Mouse (Mus musculus) embryonic stem cell, embryonic (primary cell): ENCODE measurements around the gene Tmem168.

Experiments
- CTCF ChIA-PET, 4 experiments: fragments of 300-600 bp in 2 of 4; fragments of 350-600 bp in 2 of 4; sonication (Branson Sonifier 250); formaldehyde crosslinking; loops; one replicate each; lab custom pipeline; 2022; ENCODE audit warnings: inconsistent platforms in 2 of 4; lab: Charles Lee
- POLR2A ChIA-PET, 4 experiments: fragments of 300-600 bp in 2 of 4; fragments of 350-600 bp in 2 of 4; sonication (Branson Sonifier 250); formaldehyde crosslinking; loops; one replicate each; lab custom pipeline; 2022; ENCODE audit warnings: antibody characterized with exemption in 4 of 4, inconsistent platforms in 1 of 4; lab: Charles Lee

Tmem168 gene

DNA sequence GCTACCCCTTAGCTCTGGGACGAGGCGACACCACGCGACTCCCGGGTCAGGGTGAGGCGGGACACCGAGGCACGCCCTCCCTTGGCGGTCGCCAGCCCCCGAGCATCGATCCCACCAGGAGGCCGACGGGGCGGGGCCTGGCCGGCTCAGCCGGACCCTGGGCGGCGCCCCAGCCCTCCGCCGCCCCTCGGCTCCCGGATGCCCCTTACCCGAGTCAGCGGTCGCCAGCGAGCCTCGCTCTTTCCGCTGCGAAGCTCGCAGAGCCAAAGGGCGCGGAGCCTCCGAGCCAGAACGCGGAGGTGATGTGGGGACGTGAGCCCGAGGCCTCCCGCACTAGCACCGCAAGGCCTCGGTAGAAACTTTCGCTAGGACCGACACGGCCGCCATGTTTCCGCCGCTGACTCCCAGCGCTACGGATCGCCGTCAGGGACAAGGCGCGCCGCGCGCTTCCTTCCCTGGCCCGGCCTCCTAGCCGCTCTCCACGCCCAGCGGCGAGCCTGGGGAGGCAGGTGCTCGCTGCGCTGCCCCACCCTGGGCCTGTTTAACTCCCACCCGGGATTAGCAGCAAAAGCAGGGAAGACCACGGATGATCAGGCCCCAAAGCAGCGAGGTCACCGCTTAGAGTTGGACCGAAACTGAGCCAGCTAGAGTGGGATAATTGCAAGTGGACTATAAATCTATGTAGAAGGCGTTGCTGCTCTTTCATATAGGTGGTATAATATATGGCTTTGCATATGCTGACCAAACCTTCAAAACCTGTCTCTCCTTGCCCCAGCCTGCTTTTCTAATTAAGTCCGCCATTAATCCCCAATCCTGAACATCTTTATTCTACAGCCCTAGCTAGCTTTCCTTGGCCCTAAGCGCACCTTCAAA lies at the start of gene Tmem168:
Gene Tmem168 (minus strand): TSS at position 480 of the 873 bp plus-strand sequence.
- CTCF ChIA-PET, result no interaction called here
- POLR2A ChIA-PET, result interaction anchor here in 3 of 4 experiments (0.7 to 2.2 kb wide), 18 partner anchors 8 to 70 kb away, joined by 3 to 15 read pairs (median 3); partner anchors contain the start of gene Bmt2 (in 3 of the 3)

DNA sequence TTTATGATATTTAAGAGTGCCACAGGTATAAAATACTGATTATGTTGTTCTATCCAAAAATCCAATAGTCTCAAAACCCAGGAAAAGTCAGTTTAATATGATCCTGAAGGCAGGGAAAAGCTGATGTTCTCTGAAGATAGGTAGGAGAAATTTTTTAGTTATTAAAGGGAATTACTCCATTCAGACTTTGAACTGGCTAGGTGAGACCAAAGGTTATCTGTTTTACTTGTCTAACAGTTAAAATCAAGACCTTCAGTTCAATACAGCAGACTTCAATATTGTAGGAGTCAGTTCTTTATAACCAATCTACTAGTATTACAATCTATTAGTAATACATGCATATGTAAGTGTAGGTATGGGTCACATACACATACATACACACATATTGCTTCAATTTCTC lies 46.2 kb upstream of the Tmem168 start:
- POLR2A ChIA-PET, result no interaction called here

DNA sequence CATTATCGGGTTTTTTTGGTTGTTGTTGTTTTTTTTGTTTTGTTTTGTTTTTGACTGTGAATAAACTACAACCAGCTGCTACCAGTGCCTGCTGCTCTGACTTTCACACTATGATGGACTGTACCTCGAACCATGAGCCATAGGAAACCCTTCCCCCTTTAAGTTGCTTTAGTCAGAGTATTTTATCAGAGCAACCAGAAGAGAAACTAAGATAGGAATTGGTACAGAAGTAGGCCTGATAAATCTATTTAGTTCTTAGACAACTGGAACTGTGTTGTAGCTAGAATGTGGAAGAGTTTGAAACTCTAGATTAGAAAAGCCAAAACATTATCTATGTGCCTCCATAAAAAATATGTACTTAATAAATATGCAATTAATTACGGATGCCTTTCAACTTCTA lies 44.4 kb upstream of the Tmem168 start:
- CTCF ChIA-PET, result no interaction called here
- POLR2A ChIA-PET, result interaction anchor here in 2 of 4 experiments (0.9 to 1.3 kb wide), 2 partner anchors 12 to 25 kb away, joined by 4 read pairs; partner anchors contain the start of gene Bmt2 (in 1 of the 2)

More for the DNA sequence above, 46.2 kb upstream of the Tmem168 start:
- CTCF ChIA-PET, result no interaction called here

DNA sequence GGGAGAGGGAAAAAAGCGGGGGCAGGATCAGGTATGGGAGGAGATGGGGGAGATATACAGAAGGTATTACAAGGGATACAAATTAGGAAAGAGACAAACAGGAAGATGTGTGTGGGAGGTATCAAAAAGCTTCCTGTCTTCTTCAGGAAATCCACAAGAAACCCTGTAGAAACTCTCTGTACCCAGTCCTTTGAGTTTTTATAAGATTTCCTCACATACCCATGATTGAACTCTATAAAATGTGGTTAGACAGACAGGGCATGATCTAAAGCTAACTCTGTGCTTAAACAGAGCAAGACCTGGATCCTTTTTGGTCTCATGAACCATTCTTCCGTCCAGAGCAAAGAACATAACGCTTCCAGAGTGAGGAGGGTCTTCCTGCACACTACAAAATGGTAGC lies 43.0 kb upstream of the Tmem168 start:
- ChIA-PET CTCF (no interaction called here), POLR2A (no interaction called here)

DNA sequence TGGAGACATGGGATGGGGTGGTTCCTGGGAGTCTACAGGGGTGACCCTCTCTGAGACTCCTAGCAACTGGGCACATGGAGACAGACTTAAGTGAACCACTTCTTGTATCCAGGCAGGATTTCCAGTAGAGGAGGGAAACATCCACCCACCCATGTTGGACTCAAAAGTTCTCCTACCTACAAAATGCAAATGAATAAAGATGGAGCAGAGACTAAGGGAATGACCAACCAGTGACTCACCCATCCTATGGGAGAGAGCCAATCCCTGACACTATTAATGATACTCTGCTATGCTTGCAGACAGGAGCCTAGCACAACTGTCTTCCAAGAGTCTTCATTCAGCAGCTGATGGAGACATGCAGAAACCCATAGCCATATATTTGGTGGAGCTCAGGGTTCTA lies 40.4 kb upstream of the Tmem168 start:
- POLR2A ChIA-PET, result interaction anchor here in 1 of 4 experiments (0.6 kb wide), 1 partner anchor 38 kb away, joined by 3 read pairs; no protein-coding TSS in a partner anchor
- CTCF ChIA-PET, result no interaction called here

DNA sequence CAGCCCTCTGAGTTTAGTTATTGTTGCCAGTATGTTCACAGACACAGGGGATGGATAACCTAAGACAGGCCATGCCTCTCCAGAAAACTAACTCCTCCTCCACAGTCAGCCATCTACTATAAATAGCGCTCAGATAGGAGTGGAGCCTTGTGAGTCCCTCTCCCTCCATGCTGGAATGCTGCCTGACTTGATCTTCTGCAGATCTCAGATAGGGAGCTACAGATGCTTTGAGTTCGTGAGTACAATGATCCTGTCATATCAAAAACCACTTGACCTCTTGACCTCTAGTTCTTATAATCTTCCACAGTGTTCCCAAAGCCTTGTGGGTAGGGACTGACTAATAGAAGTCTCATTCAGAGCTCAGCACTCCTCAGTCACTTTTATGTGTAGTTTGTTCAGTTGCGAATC lies 28.7 kb upstream of the Tmem168 start:
- POLR2A ChIA-PET, result interaction anchor here in 1 of 4 experiments (1.2 kb wide), 1 partner anchor 19 kb away, joined by 3 read pairs; no protein-coding TSS in a partner anchor
- CTCF ChIA-PET, result no interaction called here

DNA sequence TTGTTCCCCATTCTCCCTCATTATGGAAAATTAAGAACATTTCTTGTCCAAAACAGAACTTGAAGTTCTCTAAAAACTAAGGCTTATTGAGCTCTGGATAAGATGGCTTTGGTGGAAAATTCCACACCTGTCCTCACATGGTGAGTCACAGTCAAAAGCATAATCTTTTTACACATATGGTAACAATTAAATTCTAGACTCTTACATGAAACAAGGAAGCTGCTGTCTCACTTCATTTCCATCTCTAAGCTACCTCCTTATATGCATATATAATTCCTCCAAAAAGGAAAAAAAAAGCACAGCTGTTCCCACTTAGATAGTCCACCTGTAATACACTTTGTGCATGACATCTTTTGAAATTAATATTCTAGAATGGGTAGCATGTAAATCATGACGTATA lies 24.7 kb upstream of the Tmem168 start:
- ChIA-PET CTCF (no interaction called here), POLR2A (no interaction called here)

DNA sequence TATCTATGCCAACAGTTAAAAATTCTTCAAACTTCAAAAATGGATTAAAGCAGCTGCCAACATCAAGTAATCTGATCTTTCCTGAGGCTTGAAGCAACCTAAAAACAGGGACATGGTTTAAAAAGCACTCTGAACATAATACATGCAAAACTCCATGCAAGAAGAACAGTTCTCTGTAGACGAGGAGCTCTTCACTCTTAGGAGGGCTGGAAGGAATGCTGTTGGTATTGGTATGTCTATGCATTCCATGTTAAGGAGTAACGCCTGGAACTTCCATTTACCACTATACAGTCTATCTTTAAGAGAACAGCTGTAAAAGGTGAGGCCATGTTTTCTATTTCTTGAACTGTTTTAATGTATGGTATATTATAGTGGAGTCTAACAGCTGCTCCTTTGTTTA lies 22.7 kb upstream of the Tmem168 start:
- CTCF ChIA-PET, result interaction anchor here in 1 of 4 experiments (0.6 kb wide), 1 partner anchor 956 kb away, joined by 4 read pairs; no protein-coding TSS in a partner anchor
- POLR2A ChIA-PET, result interaction anchor here in 3 of 4 experiments (0.7 to 1.1 kb wide), 4 partner anchors 9 to 47 kb away, joined by 3 read pairs; partner anchors contain the start of gene Bmt2 (in 2 of the 3)

DNA sequence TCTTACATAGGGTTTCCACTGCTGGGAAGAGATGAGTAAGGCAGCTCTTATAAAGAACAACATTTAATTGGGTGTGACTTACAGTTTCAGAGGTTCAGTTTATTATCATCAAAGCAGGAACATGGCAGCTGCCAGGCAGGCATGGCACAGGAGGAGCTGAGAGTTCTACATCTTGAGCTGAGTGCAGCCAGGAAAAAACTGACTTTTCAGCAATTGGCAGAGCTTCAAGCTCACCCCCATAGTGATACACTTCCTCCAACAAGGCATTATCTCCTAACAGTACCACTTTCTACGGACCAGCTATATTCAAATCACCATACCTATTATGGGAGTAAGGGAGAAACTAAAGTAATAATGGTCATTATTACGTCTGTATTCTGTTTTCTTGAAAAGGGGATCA lies 11.7 kb upstream of the Tmem168 start:
- ChIA-PET CTCF (interaction anchor here in 1 of 4 experiments (0.6 kb wide), 1 partner anchor 75 kb away, joined by 3 read pairs; no protein-coding TSS in a partner anchor), POLR2A (interaction anchor here in 1 of 4 experiments (0.8 to 1.1 kb wide), 3 partner anchors 9 to 65 kb away, joined by 3 read pairs; partner anchors contain the start of gene Tmem168)

DNA sequence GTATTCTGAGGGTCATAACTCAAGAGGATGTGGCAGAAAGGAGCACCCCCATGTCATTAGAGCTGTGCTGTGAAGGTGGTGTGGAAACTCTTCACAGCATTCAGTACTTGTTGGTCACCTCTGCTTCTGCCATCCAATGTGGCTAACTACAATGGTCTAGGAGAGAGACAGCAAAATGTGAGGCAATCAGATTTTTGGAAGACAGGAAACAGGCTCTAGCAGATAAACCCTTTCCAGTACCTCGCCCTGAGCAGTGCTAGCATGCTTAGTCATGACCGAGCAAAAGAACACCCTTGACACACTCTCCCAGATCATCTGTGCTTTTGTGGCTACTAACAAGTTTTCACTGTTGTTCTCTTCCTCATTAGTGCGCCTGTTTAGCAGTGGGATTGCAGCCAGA lies 9.2 kb upstream of the Tmem168 start:
- POLR2A ChIA-PET, result interaction anchor here in 1 of 4 experiments (1.1 kb wide), 1 partner anchor 19 kb away, joined by 3 read pairs; no protein-coding TSS in a partner anchor
- CTCF ChIA-PET, result interaction anchor here in 1 of 4 experiments (0.6 kb wide), 1 partner anchor 804 kb away, joined by 6 read pairs; no protein-coding TSS in a partner anchor

DNA sequence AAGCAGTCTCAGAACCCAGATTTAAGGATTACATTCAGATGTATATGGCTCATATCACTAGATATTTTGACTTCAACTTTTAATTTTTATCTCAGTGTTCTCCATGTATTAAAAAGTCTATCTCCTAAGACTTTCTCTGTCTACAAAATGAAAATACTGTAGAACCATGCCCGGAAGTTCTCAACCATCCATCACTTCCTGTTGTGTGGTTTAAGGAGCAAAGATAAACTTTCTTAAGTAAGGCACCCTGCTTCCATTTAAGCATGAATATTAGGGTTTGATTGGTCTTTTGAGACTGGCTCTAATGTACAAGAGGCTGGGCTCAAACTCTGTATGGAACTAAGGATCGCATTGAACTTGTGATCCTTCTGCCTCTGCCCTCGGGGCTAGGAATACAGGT lies 6.7 kb upstream of the Tmem168 start:
- CTCF ChIA-PET, result interaction anchor here in 1 of 4 experiments (0.6 kb wide), 1 partner anchor 1106 kb away, joined by 5 read pairs; no protein-coding TSS in a partner anchor
- POLR2A ChIA-PET, result no interaction called here

DNA sequence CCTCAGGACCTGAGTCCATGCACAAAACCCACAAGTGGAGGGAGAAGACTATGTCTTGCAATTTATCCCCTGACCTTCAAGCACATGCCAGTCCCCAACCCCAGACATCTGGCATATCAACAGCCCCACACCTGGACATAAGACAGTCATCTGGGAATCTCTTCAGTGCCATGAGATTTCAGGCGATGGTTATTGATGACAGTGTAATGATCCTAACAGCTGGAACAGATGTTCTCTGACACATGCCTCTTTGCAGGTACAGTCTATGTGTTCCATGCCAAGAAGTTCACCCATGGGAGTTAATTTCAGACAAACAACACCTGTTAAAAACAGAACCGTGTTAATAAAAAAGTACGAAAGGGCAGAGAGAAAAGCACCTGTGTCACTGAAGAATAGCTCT lies 5.8 kb upstream of the Tmem168 start:
- POLR2A ChIA-PET, result interaction anchor here in 1 of 4 experiments (1.0 kb wide), 1 partner anchor 65 kb away, joined by 3 read pairs; the partner anchor contains the start of gene Bmt2
- CTCF ChIA-PET, result no interaction called here

DNA sequence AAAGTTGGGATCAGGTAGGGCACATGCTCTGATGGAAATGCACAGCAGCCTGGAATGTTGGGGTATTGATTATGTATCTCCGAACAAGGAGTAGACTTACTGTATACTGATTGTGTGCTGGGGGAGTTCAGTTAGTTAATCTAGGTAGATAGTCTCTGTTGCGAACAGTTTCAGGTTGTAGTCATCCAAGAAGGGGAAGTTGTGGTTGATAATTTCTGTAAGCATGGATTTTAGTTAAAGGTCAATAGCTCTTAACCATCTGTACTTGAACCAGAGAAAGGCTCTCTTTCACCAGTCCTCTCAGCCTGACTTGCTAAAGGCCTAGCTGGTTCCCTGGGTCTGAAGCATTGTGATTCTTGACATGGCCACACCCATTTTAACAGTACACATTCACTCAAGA lies 3.0 kb upstream of the Tmem168 start:
- ChIA-PET CTCF (no interaction called here), POLR2A (interaction anchor here in 2 of 4 experiments (1.0 to 2.0 kb wide), 4 partner anchors 15 to 67 kb away, joined by 3 to 7 read pairs (median 4); partner anchors contain the start of gene Bmt2 (in 2 of the 2))

DNA sequence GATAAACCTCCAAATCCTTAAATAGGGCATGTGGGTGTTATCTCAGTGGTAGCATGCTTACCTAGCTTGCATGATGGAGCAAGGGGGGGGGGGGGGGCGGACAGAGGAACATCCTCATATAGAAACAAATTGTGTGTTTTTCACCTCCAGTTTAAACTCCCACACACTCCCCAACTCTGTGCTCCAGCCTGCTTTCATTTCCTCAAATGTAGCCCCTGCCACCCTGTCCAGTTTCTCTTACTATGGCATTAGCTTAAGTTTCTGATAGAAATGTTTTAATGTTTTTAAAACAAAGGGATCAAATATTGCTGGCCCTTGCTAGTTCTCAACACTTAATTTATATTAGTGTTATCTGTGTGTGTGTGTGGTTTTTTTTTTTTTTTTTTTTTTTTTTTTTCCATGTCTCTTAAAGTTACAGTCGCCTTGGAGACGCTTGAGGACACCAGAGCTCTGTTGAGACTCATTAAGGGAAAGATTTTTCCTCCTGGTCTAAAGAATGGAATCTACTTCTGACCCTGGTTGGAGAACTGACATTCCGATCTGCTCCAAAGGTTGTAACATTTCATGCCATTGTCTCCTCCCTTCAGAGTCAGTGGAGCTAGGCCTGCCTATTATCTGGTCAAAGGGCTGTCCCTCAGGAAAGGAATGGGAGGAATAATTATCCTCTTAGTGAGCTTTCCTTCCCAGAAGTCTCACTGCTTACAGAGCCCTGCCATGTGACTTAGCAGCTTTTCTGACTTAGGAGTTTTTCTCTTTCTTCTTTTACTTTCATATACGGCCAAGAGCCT lies 1.6 kb upstream of the Tmem168 start:
- CTCF ChIA-PET, result interaction anchor here in 1 of 4 experiments (0.8 kb wide), 1 partner anchor 17 kb away, joined by 5 read pairs; no protein-coding TSS in a partner anchor
- POLR2A ChIA-PET, result interaction anchor here in 3 of 4 experiments (0.6 to 2.2 kb wide), 8 partner anchors 10 to 79 kb away, joined by 3 to 15 read pairs (median 3); partner anchors contain the start of gene Bmt2 (in 2 of the 3)

DNA sequence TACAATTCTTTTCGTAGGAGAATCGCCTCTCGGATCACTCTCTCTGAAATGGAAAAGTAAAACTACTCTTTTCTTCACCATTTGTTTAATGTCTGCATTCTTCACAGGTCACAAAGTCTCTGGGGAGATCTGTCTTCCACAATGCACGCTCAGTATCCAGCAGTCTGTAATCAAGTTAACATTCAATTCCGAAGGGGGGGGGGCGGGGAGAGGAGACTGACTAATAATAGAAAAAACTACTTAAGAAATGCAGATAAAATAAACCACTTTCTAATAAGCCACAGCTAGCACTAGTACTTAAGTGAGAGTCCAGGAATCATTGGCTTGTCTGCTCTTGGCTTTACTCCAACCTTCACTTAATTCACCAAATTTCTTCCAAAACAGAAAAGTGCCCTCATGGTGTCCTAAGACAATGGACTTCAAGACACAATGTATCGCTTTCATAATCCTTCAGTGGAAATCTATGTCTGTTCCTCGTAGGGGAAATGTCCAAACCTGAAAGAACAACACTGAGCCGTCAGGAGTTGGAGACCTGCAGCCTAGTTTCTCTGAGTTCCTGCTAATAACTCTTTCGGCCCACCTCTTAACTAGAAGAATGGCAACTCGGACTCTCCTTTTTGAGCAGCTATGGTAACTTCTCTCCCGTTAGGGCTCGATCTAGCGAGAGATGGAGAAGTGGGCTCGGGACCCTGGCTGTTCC lies 829 bp downstream of the Tmem168 start:
- ChIA-PET CTCF (no interaction called here), POLR2A (interaction anchor here in 3 of 4 experiments (0.7 to 1.4 kb wide), 12 partner anchors 9 to 71 kb away, joined by 3 to 9 read pairs (median 3); partner anchors contain the start of gene Bmt2 (in 2 of the 3))

DNA sequence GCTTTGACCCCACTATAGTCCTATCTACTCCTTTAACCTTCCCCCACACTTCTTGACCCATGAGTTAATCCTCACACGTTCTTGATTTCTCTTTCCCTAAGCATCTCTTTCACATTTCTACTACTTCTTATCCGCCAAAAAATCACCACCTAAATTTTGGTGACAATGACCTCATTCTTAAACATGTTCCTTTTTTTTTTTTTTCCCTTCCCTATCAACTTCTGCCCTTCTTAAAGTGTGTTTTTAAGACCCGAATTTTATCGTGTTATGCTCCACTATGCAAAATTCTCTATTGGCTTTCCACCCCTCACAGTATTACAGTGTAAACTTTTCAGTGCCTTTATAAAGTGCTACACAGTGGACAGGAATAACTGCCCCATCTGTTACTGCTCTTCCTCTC lies 1.5 kb downstream of the Tmem168 start:
- CTCF ChIA-PET, result no interaction called here
- POLR2A ChIA-PET, result interaction anchor here in 2 of 4 experiments (1.3 to 1.4 kb wide), 2 partner anchors 9 to 72 kb away, joined by 3 to 9 read pairs; partner anchors contain the start of gene Bmt2 (in 1 of the 2)

DNA sequence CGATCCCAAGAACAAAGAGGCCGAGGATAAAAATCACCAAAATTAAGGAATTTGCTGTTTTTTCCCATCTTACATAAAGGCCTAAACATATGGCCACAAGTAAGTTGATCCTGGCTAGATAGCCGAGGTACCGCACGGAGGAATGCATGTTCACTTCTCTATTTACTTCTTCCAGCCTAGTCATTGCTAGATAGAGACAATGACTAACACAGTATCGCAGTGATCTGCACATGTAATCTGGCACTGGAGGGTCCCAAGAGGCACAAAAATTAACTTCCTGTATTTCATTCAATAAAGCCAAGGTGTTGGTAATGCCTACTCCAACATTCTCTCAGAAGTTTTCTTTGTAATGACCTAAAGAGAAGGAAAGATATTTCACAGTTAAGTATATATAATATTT lies 4.8 kb downstream of the Tmem168 start:
- CTCF ChIA-PET, result no interaction called here
- POLR2A ChIA-PET, result no interaction called here

DNA sequence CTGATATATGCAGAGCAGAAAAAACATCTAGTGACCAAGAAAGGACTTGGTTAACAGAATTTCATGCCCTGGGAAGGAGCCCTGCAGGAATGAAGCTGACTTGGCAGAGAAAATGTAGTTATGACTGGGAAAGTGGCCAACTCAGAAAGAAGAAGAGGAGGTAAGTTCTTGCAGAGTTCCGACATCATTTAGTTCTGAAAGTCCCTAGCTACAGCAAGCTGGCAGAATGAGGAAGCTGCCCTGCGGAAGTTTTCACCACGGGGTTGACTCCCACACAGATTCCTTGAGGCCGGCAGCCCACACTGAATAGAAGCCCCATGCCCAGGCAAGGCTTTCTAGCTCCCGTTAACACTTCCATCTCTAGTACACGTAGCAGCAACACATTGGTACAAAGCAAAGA lies 6.3 kb downstream of the Tmem168 start:
- ChIA-PET CTCF (no interaction called here), POLR2A (interaction anchor here in 2 of 4 experiments (0.9 to 1.3 kb wide), 2 partner anchors 76 to 86 kb away, joined by 3 read pairs; partner anchors contain the start of gene Bmt2 (in 1 of the 2))
